Mouse (Mus musculus): ENCODE results near the gene Adra1b.

DNA sequence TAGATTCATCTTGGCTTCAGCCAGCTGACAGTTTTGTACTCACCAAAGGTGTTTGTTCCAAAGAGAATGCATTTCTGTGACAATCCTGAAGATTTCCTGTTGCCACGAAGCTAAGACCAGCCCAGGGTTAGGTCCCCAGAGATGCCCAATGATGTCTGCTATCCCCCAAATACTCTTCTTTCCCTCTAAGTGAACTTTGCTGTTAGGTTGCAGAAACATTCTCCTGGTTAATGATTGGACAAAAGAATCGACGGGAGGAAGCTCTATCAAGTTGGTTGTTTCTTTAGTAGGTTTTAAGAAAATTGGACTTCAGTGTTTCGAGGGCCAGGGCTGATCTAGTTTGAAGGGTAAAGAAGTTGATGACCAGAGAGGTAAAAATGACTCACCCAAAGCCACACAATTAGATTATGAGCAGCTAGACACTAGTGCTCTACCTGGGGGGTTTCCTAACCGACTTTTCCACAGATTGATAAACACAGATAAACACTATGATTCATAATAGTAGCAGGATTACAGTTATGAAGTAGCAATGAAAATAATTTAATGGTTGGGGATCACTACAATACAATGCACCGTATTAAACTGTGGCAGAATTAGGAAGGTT, at the start of gene Adra1b:
- TF ChIP-seq CTCF (IDR thresholded peaks at IDR 0.05; ENCODE audit: insufficient read depth, low read depth, low read length) (no peak), POLR2A (IDR thresholded peaks at IDR 0.05; ENCODE audit: insufficient read depth, low read depth, low read length) (no peak)

All from olfactory bulb, adult 2 months (tissue).